Mouse (Mus musculus): ENCODE measurements around the gene C530008M17Rik.

The C530008M17Rik gene

DNA sequence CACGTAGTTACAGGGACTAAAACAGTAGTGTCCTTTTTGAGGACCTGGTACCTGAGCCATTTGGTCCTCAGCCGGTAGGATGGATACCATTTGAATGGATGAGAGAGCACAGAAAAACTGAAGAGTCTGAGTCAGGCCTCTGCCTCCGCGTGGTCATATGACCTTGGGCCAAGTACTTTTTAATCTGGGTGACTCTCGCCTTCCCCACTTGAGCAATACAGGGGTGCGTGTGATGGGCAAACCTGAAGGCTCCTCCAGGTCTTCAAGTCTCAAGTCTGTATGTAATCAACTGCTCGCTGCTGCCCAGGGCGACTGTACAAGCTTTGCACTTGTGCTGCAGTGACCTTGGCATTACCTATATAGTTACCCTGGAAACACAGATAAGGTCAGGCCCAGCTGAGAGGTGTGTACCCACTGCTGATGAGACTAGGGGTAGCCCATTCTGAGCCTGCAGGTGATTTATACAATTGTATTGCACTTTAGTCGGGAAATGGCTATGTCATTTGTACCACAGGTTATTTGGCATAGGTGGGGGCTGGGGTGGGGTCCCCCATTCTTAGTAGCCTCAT, 187.6 kb downstream of the C530008M17Rik start:
- Histone ChIP-seq H3K9me3 (ENCODE audit: low read length) (no peaks in the 10 kb centered on the region), H3K36me3 (ENCODE audit: insufficient read depth, low read length) (no peaks in the 10 kb centered on the region), H3K4me1 (replicated peaks; ENCODE audit: low read depth, low read length) (peaks cover 15% of the 10 kb centered on the region), H3K4me3 (replicated peaks; ENCODE audit: low read length) (no peak overlapping the region), H3K27me3 (ENCODE audit: insufficient read depth, low read length) (peaks cover 10% of the 10 kb centered on the region; the same call in 1 of the 2 replicates)
- TF ChIP-seq CTCF (conservative IDR thresholded peaks at IDR 0.05; ENCODE audit: low read length): no peak
- TF ChIP-seq NANOG (IDR thresholded peaks at IDR 0.05; ENCODE audit: borderline replicate concordance, low read length): no peak
- no peak for TF ChIP-seq POU5F1 (IDR thresholded peaks at IDR 0.05; ENCODE audit: borderline replicate concordance, low read length)

- peaks cover 10% of the 10 kb centered on the region; the same call in 1 of the 2 replicates for H3K27me3 ChIP-seq (ENCODE audit: insufficient read depth, low read length)
- no peaks in the 10 kb centered on the region for H3K36me3 ChIP-seq (ENCODE audit: insufficient read depth, low read length)
- H3K4me3 ChIP-seq (replicated peaks; ENCODE audit: low read length): no peak overlapping the region
- peaks cover 15% of the 10 kb centered on the region for H3K4me1 ChIP-seq (replicated peaks; ENCODE audit: low read depth, low read length)
- TF ChIP-seq NANOG (IDR thresholded peaks at IDR 0.05; ENCODE audit: borderline replicate concordance, low read length): no peak
- TF ChIP-seq CTCF (conservative IDR thresholded peaks at IDR 0.05; ENCODE audit: low read length): no peak
- no peak for TF ChIP-seq POU5F1 (IDR thresholded peaks at IDR 0.05; ENCODE audit: borderline replicate concordance, low read length)
- H3K9me3 ChIP-seq (ENCODE audit: low read length): no peaks in the 10 kb centered on the region
Measured at GRCm38 (mm10) chr5:76844618-76845186, 188.4 kb downstream of the C530008M17Rik start.

GRCm38 (mm10) chr5:76847106-76847505, 190.8 kb downstream of the C530008M17Rik start:
- H3K4me3 ChIP-seq (replicated peaks; ENCODE audit: low read length): no peak overlapping the region
- TF ChIP-seq NANOG (IDR thresholded peaks at IDR 0.05; ENCODE audit: borderline replicate concordance, low read length) (no peak), POU5F1 (IDR thresholded peaks at IDR 0.05; ENCODE audit: borderline replicate concordance, low read length) (no peak), CTCF (conservative IDR thresholded peaks at IDR 0.05; ENCODE audit: low read length) (no peak)
- no peaks in the 10 kb centered on the region for H3K36me3 ChIP-seq (ENCODE audit: insufficient read depth, low read length)
- H3K9me3 ChIP-seq (ENCODE audit: low read length): no peaks in the 10 kb centered on the region
- H3K4me1 ChIP-seq (replicated peaks; ENCODE audit: low read depth, low read length): peaks cover 15% of the 10 kb centered on the region
- H3K27me3 ChIP-seq (ENCODE audit: insufficient read depth, low read length): peaks cover 10% of the 10 kb centered on the region; the same call in 1 of the 2 replicates

DNA sequence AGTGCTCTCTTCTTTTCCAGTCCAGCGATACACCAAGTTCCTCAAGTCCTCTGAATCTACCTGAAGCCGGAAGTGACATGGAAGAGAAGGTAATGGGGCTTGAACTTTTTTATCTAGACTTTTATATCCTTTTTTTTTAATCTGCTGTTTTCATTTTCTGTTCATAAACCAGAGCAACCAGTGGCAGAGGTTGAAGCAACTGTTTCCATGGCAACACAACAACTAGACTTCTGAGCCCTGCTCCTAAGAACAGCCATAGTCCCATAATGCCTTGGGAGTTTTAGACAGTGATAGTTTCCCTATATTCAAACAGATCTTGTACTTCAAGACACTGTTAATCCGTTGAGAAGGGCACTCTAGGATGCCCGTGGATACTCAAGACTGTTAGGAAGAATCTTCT, 195.0 kb downstream of the C530008M17Rik start:
- Histone ChIP-seq H3K9me3 (ENCODE audit: low read length) (no peaks in the 10 kb centered on the region), H3K4me3 (replicated peaks; ENCODE audit: low read length) (no peak overlapping the region), H3K27me3 (ENCODE audit: insufficient read depth, low read length) (peaks cover 26% of the 10 kb centered on the region), H3K36me3 (ENCODE audit: insufficient read depth, low read length) (no peaks in the 10 kb centered on the region), H3K4me1 (replicated peaks; ENCODE audit: low read depth, low read length) (peaks cover 28% of the 10 kb centered on the region)
- TF ChIP-seq POU5F1 (IDR thresholded peaks at IDR 0.05; ENCODE audit: borderline replicate concordance, low read length): no peak
- TF ChIP-seq CTCF (conservative IDR thresholded peaks at IDR 0.05; ENCODE audit: low read length): no peak

- H3K4me3 ChIP-seq (replicated peaks; ENCODE audit: low read length): no peak overlapping the region
- no peaks in the 10 kb centered on the region for H3K9me3 ChIP-seq (ENCODE audit: low read length)
- peaks cover 43% of the 10 kb centered on the region for H3K27me3 ChIP-seq (ENCODE audit: insufficient read depth, low read length)
- TF ChIP-seq NANOG (IDR thresholded peaks at IDR 0.05; ENCODE audit: borderline replicate concordance, low read length): no peak
- peak; percentile 76 for TF ChIP-seq CTCF (conservative IDR thresholded peaks at IDR 0.05; ENCODE audit: low read length)
- H3K36me3 ChIP-seq (ENCODE audit: insufficient read depth, low read length): no peaks in the 10 kb centered on the region
- H3K4me1 ChIP-seq (replicated peaks; ENCODE audit: low read depth, low read length): peaks cover 50% of the 10 kb centered on the region
Measured at GRCm38 (mm10) chr5:76853549-76853948, 197.2 kb downstream of the C530008M17Rik start.

DNA sequence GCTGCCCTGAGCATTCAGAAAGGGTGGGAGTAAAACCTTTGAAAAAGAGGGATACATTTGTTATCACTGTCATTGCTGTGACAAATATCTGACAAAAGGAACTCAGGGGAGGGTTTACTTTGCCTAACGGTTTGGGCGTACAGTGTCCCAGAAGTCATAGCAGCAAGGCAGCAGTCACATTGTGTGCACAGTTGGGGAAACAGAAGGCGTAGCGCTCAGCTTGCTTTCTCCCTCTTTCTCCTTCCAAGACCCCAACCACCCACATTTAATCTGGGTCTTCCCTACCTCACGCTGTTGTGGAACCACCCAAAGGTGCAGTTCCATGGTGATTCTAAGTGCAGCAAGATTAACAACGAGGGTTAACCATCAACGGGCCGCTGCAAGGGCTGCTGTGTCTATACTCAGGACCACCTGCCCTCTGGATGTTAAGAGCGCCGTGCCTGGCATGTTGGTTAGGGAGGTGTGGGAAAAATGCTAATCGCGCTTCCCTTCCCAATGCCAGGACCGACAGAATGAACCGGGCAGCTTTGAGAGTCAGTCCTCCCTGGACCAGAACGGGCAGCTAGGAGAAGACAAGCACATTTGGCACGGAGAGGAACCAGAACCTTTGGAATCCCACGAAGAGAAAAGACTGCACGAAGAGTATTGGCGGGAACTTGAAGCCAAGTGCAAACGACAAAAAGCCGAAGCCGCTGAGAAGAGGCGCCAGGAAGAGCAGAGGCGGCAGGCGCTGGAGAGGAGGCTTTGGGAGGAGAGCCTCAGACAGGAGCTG, 199.7 kb downstream of the C530008M17Rik start:
- Histone ChIP-seq H3K4me1 (replicated peaks; ENCODE audit: low read depth, low read length) (peaks cover 48% of the 10 kb centered on the region), H3K27me3 (ENCODE audit: insufficient read depth, low read length) (peaks cover 66% of the 10 kb centered on the region), H3K4me3 (replicated peaks; ENCODE audit: low read length) (peak overlapping the region; percentile 67), H3K36me3 (ENCODE audit: insufficient read depth, low read length) (no peaks in the 10 kb centered on the region), H3K9me3 (ENCODE audit: low read length) (no peaks in the 10 kb centered on the region)
- no peak for TF ChIP-seq POU5F1 (IDR thresholded peaks at IDR 0.05; ENCODE audit: borderline replicate concordance, low read length)
- no peak for TF ChIP-seq CTCF (conservative IDR thresholded peaks at IDR 0.05; ENCODE audit: low read length)

DNA sequence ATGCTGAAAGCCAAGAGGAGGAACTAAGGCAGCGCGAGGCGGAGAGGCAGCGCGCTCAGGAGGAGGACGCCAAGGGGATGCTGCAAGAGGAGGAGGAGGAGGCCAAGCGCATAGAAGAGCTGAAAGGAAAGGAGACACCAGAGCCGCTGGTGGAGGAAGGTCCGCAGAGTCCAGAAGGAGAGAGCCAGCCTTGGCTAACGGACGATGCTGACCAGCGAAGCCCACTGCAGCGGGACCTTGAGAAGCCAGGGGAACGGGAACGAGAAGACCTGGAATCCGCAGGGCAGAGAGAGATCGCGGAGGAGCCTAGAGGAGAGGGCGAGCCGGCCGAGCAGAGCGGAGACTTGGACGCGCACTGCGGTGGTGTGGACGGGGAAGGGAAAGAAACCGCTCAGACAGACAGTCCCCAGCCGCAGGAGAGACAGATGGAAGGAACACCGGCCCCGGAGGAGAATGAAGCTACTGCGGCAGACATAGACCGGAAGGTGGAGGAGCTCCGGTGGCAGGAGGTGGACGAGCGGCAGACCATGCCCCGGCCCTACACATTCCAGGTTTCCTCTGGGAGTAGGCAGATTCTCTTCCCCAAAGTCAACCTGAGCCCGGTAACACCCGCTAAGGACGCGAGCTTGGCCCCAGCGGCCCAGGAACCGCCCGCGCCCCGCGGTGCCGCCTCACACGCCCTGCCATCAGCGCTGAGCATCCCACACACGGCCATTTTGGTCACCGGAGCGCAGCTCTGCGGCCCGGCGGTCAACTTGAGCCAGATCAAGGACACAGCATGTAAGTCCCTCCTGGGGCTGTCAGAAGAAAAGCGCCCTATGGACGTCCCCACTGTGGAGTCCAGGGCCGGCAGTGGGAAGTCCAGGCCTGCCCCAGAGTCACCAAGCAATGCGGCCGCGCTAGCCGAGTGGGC, 201.0 kb downstream of the C530008M17Rik start:
- H3K36me3 ChIP-seq (ENCODE audit: insufficient read depth, low read length): no peaks in the 10 kb centered on the region
- H3K9me3 ChIP-seq (ENCODE audit: low read length): no peaks in the 10 kb centered on the region
- H3K27me3 ChIP-seq (ENCODE audit: insufficient read depth, low read length): peaks cover 68% of the 10 kb centered on the region
- TF ChIP-seq NANOG (IDR thresholded peaks at IDR 0.05; ENCODE audit: borderline replicate concordance, low read length) (no peak), POU5F1 (IDR thresholded peaks at IDR 0.05; ENCODE audit: borderline replicate concordance, low read length) (no peak), CTCF (conservative IDR thresholded peaks at IDR 0.05; ENCODE audit: low read length) (no peak)
- H3K4me1 ChIP-seq (replicated peaks; ENCODE audit: low read depth, low read length): peaks cover 50% of the 10 kb centered on the region
- H3K4me3 ChIP-seq (replicated peaks; ENCODE audit: low read length): peak overlapping the region; percentile 67

- TF ChIP-seq POU5F1 (IDR thresholded peaks at IDR 0.05; ENCODE audit: borderline replicate concordance, low read length) (no peak), CTCF (conservative IDR thresholded peaks at IDR 0.05; ENCODE audit: low read length) (no peak), NANOG (IDR thresholded peaks at IDR 0.05; ENCODE audit: borderline replicate concordance, low read length) (no peak)
- Histone ChIP-seq H3K4me1 (replicated peaks; ENCODE audit: low read depth, low read length) (peaks cover 54% of the 10 kb centered on the region), H3K27me3 (ENCODE audit: insufficient read depth, low read length) (peaks cover 71% of the 10 kb centered on the region), H3K9me3 (ENCODE audit: low read length) (no peaks in the 10 kb centered on the region), H3K4me3 (replicated peaks; ENCODE audit: low read length) (peak overlapping the region; percentile 67), H3K36me3 (ENCODE audit: insufficient read depth, low read length) (no peaks in the 10 kb centered on the region)
Measured at GRCm38 (mm10) chr5:76858444-76858843, 202.1 kb downstream of the C530008M17Rik start.

Data from E14TG2a.4 (cell line).